Mouse (Mus musculus) adrenal gland, adult 2 months (tissue): Measurements from ENCODE around the gene Zc3h7b. TPM values are rescaled to one million over a fixed set of nuclear protein-coding genes. Genes with fewer than 3 reads are reported as not detected.
A peak's percentile ranks its signal among the peaks of the same experiment; 100 is the strongest.
"Not testable (repeated sequence)": the region's sequence is repeated elsewhere in the genome, so short reads cannot be mapped to it uniquely, and the experiment has no call there.

Source experiments
- DNase-seq: peaks from one replicate; pipeline ENCODE4 v3.0.0; 2021
- long read RNA-seq: library from polyadenylated mRNA; stranded (forward); transcript quantifications from one replicate; pipeline ENCODE4 v2.0.0, GENCODE M21; 2021
- polyA plus RNA-seq: library from polyadenylated mRNA; depleted of rRNA; stranded (reverse); fragments of >200 nt; gene quantifications from 2 replicates; pipeline ENCODE4 v1.2.3, GENCODE M21; 2012; rRNA removed
- total RNA-seq, 2 experiments: library from RNA; stranded (reverse); gene quantifications; 2 replicates each; pipeline ENCODE4 v1.2.3; 2021

The Zc3h7b gene
- 10 to 100 TPM; 62.9 to 87.9 TPM for total RNA-seq
- polyA plus RNA-seq, result 54.0 and 60.6 TPM in 2 replicates
- long read RNA-seq, full-length matches to known transcripts, result 2 of 27 reads
- long read RNA-seq, partial matches to known transcripts, result 20 of 27 reads
- long read RNA-seq, other reads (novel, unspliced or antisense), result 5 of 27 reads

GRCm38 (mm10) chr15:81744992-81745600 is at the start of gene Zc3h7b, which contains the start of gene Rangap1:
Gene Zc3h7b, plus strand, starts transcription at chr15:81745057.
Gene Rangap1, minus strand, starts transcription at chr15:81745530.
- DNase-seq, result peak; percentile 91

- DNase-seq, result no peak
These were observed 47.7 kb upstream of the Zc3h7b start, which contains the start of gene Chadl for GRCm38 (mm10) chr15:81697175-81697574. Gene Chadl, minus strand, starts transcription at chr15:81697287.

GRCm38 (mm10) chr15:81697847-81698246 is 47.0 kb upstream of the Zc3h7b start:
- peak; percentile 22 for DNase-seq

- no peak for DNase-seq
These were observed 46.3 kb upstream of the Zc3h7b start for GRCm38 (mm10) chr15:81698532-81698931.

DNA sequence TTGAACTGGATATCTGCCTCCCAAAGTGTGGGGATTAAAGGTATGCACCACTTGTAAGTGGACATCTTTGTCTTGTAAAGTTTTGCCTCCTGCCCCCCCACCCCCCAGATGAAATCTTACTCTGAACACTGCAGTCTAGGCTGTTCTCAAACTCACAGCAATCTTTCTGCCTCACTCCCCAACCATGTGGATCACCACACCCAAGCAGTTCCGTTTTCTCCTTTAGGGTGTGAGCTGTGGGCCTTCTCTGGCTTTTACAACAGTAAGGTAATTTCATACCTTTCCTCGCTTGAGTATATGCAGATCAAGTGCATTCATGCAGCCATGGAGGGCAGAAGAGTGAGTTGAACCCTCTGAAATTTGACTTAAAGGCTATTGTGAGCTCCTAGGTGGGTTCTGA is 44.7 kb upstream of the Zc3h7b start:
- no peak for DNase-seq

GRCm38 (mm10) chr15:81700601-81701000 is 44.3 kb upstream of the Zc3h7b start:
- DNase-seq, result peak; percentile 21

DNA sequence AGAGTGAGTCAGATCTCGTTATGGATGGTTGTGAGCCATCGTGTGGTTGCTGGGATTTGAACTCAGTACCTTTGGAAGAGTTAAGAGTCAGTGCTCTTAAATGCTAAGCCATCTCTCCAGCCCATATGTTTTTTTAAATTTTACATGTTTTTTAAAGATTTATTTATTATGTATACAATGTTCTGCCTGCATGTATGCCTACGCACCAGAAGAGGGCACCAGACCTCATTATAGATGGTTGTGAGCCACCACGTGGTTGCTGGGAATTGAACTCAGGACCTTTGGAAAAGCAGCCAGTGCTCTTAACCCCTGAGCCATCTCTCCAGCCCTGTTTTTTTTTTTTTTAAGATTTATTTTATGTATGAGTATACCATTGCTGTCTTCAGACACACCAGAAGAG is 43.5 kb upstream of the Zc3h7b start:
- DNase-seq, result not testable (repeated sequence)

DNA sequence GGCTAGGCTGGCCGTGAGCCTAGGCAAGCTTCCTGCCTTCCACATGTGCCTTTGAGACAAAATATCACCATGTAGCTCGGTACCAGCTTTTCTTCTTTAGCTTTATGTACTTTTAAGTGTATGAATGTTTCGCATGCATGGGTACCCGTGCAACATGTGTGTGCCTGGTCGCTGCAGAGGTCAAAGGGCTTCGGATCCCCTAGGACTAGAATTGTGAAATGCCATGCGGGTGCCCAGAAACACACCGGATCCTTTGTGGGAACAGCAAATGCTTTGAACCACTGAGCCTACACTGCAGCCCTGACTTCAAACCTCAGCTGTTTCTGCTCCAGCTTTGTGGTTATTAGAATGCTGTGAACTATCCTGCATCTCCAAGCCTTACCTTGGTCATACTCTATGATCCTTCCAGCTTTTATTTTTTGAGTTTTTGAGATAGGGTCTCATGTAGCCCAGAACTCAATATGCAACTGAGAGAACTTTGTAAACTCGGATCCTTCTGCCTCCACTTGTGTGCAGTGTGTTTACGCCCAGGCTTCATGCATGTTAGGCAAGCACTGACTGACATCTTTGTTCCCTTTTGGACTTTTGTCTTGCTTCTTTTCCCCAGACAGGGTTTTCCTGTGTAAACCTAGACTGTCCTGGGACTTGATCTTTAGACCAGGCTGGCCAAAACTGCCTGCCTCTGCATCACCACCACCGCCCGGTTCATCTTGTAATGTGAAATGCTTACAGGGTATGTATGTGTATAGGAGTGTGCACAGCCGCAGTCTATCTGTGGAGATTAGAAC is 42.4 kb upstream of the Zc3h7b start:
- DNase-seq, result peak; percentile 27

GRCm38 (mm10) chr15:81703094-81703489 is 41.8 kb upstream of the Zc3h7b start:
- no peak for DNase-seq

- no peak for DNase-seq
These were observed 35.9 kb upstream of the Zc3h7b start for GRCm38 (mm10) chr15:81708991-81709390.

GRCm38 (mm10) chr15:81709686-81710085 is 35.2 kb upstream of the Zc3h7b start:
- no peak for DNase-seq

GRCm38 (mm10) chr15:81710801-81711200 is 34.1 kb upstream of the Zc3h7b start:
- DNase-seq, result no peak

DNA sequence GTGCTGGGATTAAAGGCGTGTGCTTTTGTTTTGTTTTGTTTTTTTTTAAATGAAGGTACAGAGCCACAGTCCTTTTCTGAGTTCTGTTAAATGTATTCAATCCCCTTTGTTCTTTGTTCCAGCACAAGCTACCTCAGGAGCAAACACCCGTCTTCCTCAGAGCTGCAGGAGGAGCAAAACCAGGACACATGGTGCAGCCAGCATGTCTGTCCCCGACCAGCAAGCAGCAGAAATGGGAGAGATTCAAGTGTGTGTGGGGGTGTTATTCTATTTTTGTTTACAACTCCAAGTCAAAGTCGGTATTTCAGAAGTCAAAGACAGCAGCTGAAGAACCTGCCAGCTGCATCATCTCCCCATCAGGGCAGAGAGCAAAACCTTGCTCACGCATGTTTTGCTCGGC is 31.1 kb upstream of the Zc3h7b start:
- no peak for DNase-seq

- DNase-seq, result no peak
These were observed 26.3 kb upstream of the Zc3h7b start for GRCm38 (mm10) chr15:81718336-81719138.

DNA sequence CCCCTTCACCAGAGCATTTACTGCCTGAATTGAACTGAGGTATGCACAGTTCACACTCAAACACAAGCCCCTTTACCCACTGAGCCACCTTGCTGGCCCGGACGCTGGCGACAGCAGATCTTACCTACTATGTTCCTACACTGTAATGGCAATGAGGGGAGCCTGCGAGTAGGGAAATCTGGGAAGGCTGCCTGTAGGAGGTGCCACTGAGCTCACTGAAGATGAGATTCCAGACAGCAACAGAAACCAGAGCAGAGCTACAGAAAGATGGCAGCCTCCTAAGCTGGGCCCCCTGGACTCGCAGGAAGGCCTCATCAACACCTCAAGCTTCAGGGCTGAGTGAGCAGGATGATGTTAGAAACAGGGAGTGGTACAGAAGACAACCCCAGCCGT is 25.7 kb upstream of the Zc3h7b start:
- no peak for DNase-seq

GRCm38 (mm10) chr15:81722361-81722760 is 22.5 kb upstream of the Zc3h7b start:
- no peak for DNase-seq

DNA sequence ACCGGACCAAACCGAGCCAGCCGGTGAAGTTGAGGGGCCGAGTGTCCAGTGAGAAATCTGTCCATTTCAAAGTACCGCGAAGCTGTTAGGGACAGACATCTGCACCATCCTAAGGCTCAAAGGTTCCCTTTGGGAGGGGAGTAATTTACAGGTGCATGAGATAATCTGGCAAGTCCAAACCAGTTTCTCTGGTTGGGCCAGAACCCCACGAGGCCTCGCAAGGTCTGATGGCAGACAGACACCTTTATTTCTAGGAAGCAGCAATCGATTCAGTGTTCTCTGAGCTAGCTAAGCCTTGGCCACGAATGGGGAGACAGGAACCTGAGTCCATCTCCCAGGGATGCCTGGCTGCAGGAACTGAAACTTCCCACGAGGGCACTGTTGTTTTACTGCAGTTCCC is 21.2 kb upstream of the Zc3h7b start:
- no peak for DNase-seq

DNA sequence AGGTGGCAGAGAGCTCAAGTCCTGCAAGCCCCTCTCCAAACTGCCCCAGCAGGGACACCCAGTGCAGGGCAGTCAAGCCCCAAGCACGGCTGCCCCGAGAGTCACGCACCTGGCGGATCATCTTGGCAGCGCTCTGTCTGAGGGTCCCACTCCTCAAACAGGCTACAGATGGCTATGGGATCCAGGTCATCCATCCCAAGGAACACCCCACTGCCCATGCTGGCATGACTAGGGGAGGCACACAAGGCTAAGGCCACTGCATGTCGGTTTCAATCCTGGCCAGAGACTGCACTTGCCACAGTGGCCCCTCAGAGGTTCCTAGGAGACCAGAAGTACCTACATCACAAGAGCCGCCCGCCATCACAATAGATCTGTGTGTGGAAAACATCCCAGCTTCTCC is 18.9 kb upstream of the Zc3h7b start:
- no peak for DNase-seq

GRCm38 (mm10) chr15:81729241-81729791 is 15.5 kb upstream of the Zc3h7b start:
- DNase-seq, result peak; percentile 60

- DNase-seq, result peak; percentile 99
These were observed 14.8 kb upstream of the Zc3h7b start for GRCm38 (mm10) chr15:81729792-81730635.

- DNase-seq, result no peak
These were observed 9.8 kb upstream of the Zc3h7b start for GRCm38 (mm10) chr15:81735075-81735474.
